Mouse (Mus musculus) lung, adult 2 months (tissue): ENCODE data around the gene Cxcl12.

ENCODE experiments used
- CTCF ChIP-seq: fragments of 200-500 bp; IDR thresholded peaks from 2 replicates; pipeline ENCODE4 v1.5.1; 2011; ENCODE audit warnings: mild to moderate bottlenecking, low read length, control low read depth; ENCODE audit not compliant: insufficient read depth
- POLR2A ChIP-seq: fragments of 200-500 bp; IDR thresholded peaks from 2 replicates; pipeline ENCODE4 v1.6.1; 2011; ENCODE audit warnings: low read depth, mild to moderate bottlenecking, control low read depth, low read length, borderline replicate concordance; ENCODE audit errors: extremely low read depth

GRCm38 (mm10) chr6:117156846-117157245 is 11.5 kb upstream of the Cxcl12 start:
- TF ChIP-seq CTCF (no peak), POLR2A (no peak)
